Mouse (Mus musculus) limb, embryonic 14.5 days (tissue): ENCODE measurements around the gene Rbms1. TPM values are rescaled to one million over a fixed set of nuclear protein-coding genes. Genes with fewer than 3 reads are reported as not detected.
A peak's percentile ranks its signal among the peaks of the same experiment; 100 is the strongest.

Experiments
- ATAC-seq: fragments of 200-750 bp; cut with Nextera tagmentation; 2 replicates; pipeline ENCODE4 v1.8.0; 2017; ENCODE audit warnings: low read depth, moderate number of reproducible peaks, moderate TSS enrichment; ENCODE audit not compliant: low FRiP score
- DNase-seq: peaks from one replicate; pipeline ENCODE4 v3.0.0-alpha.2; 2015; ENCODE audit warnings: low spot score
- H3K27ac ChIP-seq: fragments of 300-500 bp; sonication (generic); replicated peaks from 2 replicates; pipeline ENCODE4 v1.5.1; 2014; ENCODE audit warnings: low read depth, mild to moderate bottlenecking, low read length, moderate library complexity, mixed read lengths
- H3K27me3 ChIP-seq: fragments of 300-500 bp; sonication (generic); 2 replicates; pipeline ENCODE4 v1.6.1; 2014; ENCODE audit warnings: low read length, mixed read lengths; ENCODE audit not compliant: control insufficient read depth, insufficient read depth
- H3K36me3 ChIP-seq: fragments of 300-500 bp; sonication (generic); 2 replicates; pipeline ENCODE4 v1.6.1; 2014; ENCODE audit warnings: mild to moderate bottlenecking, low read length, moderate library complexity, mixed read lengths; ENCODE audit not compliant: control insufficient read depth, insufficient read depth
- H3K4me1 ChIP-seq: fragments of 300-500 bp; sonication (generic); 2 replicates; pipeline ENCODE4 v1.6.1; 2014; ENCODE audit warnings: antibody characterized with exemption, low read length, mixed read lengths; ENCODE audit not compliant: control insufficient read depth, insufficient read depth
- H3K4me2 ChIP-seq: fragments of 300-500 bp; sonication (generic); replicated peaks from 2 replicates; pipeline ENCODE4 v1.6.1; 2014; ENCODE audit warnings: low read depth, mild to moderate bottlenecking, low read length, moderate library complexity; ENCODE audit not compliant: severe bottlenecking
- H3K4me3 ChIP-seq: fragments of 300-500 bp; sonication (generic); replicated peaks from 2 replicates; pipeline ENCODE4 v1.5.1; 2014; ENCODE audit warnings: low read length
- H3K9ac ChIP-seq: fragments of 300-500 bp; sonication (generic); 2 replicates; pipeline ENCODE4 v1.6.1; 2014; ENCODE audit warnings: mild to moderate bottlenecking, low read depth, low read length, moderate library complexity; ENCODE audit not compliant: severe bottlenecking
- H3K9me3 ChIP-seq: fragments of 300-500 bp; sonication (generic); 2 replicates; pipeline ENCODE4 v1.6.1; 2016; ENCODE audit warnings: low read length; ENCODE audit not compliant: control insufficient read depth
- POLR2A ChIP-seq: fragments of 200-500 bp; IDR thresholded peaks from 2 replicates; pipeline ENCODE4 v1.8.0; 2012; ENCODE audit warnings: inconsistent platforms, mild to moderate bottlenecking, moderate library complexity, borderline replicate concordance; ENCODE audit not compliant: insufficient read depth, insufficient read length; ENCODE audit errors: extremely low read depth
- WGBS: fragments of 180-500 bp; shearing (Covaris S2); extraction: QIAGEN DNeasy Blood & Tissue Kit; methylation state at CpG from one replicate; pipeline ENCODE4 v1.1.7; 2014; 5-methylcytosine and 5-hydroxymethylcytosine counted together
- polyA plus RNA-seq, 2 experiments: library from polyadenylated mRNA; depleted of rRNA in 1 of 2; stranded (reverse) in 1 of 2; unstranded in 1 of 2; fragments of >200 nt; fragmentation: Nextera tagmentation in 1 of 2; extraction: Ambion mirVana in 1 of 2; gene quantifications; 2 replicates each; pipeline versions ENCODE4 v1.2.1 to v1.2.3; 2012 to 2014

Gene Rbms1
- polyA plus RNA-seq, 2 experiments = 84.9 to 118 TPM

GRCm38 (mm10) chr2:60879141-60879818, 83.7 kb downstream of the Rbms1 start:
- DNase-seq (no peak), ATAC-seq (no peak)
- Histone ChIP-seq H3K9me3 (no peaks in the 10 kb centered on the region), H3K36me3 (0 out of 2 replicates have a peak, but pooled peaks cover 4% of the 10 kb centered on the region), H3K9ac (peak overlapping the region; percentile 96), H3K4me1 (peaks cover 40% of the 10 kb centered on the region), H3K4me2 (peak overlapping the region; percentile 67), H3K27me3 (no peaks in the 10 kb centered on the region), H3K27ac (no peak overlapping the region), H3K4me3 (peak overlapping the region; percentile 97)
- TF ChIP-seq POLR2A = no peak
- WGBS = 53% methylated on average over 5 of the region's 5 CpGs

GRCm38 (mm10) chr2:60877543-60878386, 85.2 kb downstream of the Rbms1 start:
- WGBS = 57% methylated on average over 14 of the region's 14 CpGs
- Histone ChIP-seq H3K27ac (no peak overlapping the region), H3K4me3 (no peak overlapping the region), H3K9me3 (no peaks in the 10 kb centered on the region), H3K36me3 (0 out of 2 replicates have a peak, but pooled peaks cover 4% of the 10 kb centered on the region), H3K4me1 (peaks cover 40% of the 10 kb centered on the region), H3K9ac (no peak overlapping the region), H3K4me2 (no peak overlapping the region), H3K27me3 (no peaks in the 10 kb centered on the region)
- no peak for DNase-seq
- no peak for TF ChIP-seq POLR2A
- ATAC-seq = no peak

- no peaks in the 10 kb centered on the region for H3K27me3 ChIP-seq
- H3K9me3 ChIP-seq = no peaks in the 10 kb centered on the region
- no peak overlapping the region for H3K27ac ChIP-seq
- H3K36me3 ChIP-seq = 0 out of 2 replicates have a peak, but pooled peaks cover 4% of the 10 kb centered on the region
- TF ChIP-seq POLR2A = no peak
- no peak overlapping the region for H3K9ac ChIP-seq
- WGBS = 51% methylated on average over 2 of the region's 2 CpGs
- H3K4me1 ChIP-seq = peaks cover 35% of the 10 kb centered on the region
- ATAC-seq (no peak), DNase-seq (no peak)
- no peak overlapping the region for H3K4me2 ChIP-seq
- no peak overlapping the region for H3K4me3 ChIP-seq
Observed at GRCm38 (mm10) chr2:60876891-60877290, 86.1 kb downstream of the Rbms1 start.

- no peak for TF ChIP-seq POLR2A
- no peaks in the 10 kb centered on the region for H3K27me3 ChIP-seq
- 55% methylated on average over 7 of the region's 7 CpGs for WGBS
- no peak overlapping the region for H3K27ac ChIP-seq
- no peak overlapping the region for H3K9ac ChIP-seq
- no peaks in the 10 kb centered on the region for H3K9me3 ChIP-seq
- peaks cover 23% of the 10 kb centered on the region for H3K4me1 ChIP-seq
- H3K4me3 ChIP-seq = no peak overlapping the region
- no peak for DNase-seq
- H3K4me2 ChIP-seq = no peak overlapping the region
- no peak for ATAC-seq
- no peaks in the 10 kb centered on the region for H3K36me3 ChIP-seq
Observed at GRCm38 (mm10) chr2:60872095-60872811, 90.7 kb downstream of the Rbms1 start.

GRCm38 (mm10) chr2:60871001-60871400, 92.0 kb downstream of the Rbms1 start:
- no peak overlapping the region for H3K4me2 ChIP-seq
- ATAC-seq (no peak), DNase-seq (no peak)
- H3K9me3 ChIP-seq = no peaks in the 10 kb centered on the region
- 42% methylated on average over 5 of the region's 5 CpGs for WGBS
- H3K27me3 ChIP-seq = no peaks in the 10 kb centered on the region
- no peaks in the 10 kb centered on the region for H3K36me3 ChIP-seq
- H3K27ac ChIP-seq = no peak overlapping the region
- H3K4me3 ChIP-seq = no peak overlapping the region
- no peak overlapping the region for H3K9ac ChIP-seq
- peaks cover 18% of the 10 kb centered on the region for H3K4me1 ChIP-seq
- TF ChIP-seq POLR2A = no peak
